Mouse (Mus musculus): ENCODE measurements at regions not wholly inside any gene's neighbourhood (a gene's known extent, or its start where the extent isn't known, plus 50 kb on each side); places are given as distances from the start of the nearest gene placed in this dataset.

- no peak for TF ChIP-seq CTCF (IDR thresholded peaks at IDR 0.05; ENCODE audit: borderline replicate concordance, insufficient read depth, low read depth, low read length)
- no peak for TF ChIP-seq POLR2A (IDR thresholded peaks at IDR 0.05; ENCODE audit: borderline replicate concordance, insufficient read depth, low read length)
Measured at GRCm38 (mm10) chr7:118318432-118319135, 75.1 kb upstream of the Smg1 start.
